12 mouse cellular contexts compared by ENCODE assay signal in genomic region chr11:108364945-108365589, GRCm38 (mm10). TPM values are rescaled to one million over a fixed set of nuclear protein-coding genes. Genes with fewer than 3 reads are reported as not detected.
DNase-seq lines count a peak whose midpoint lies in the region; ATAC-seq and TF ChIP-seq lines count a peak whose summit lies in the region.
"Had no signal": no experiment of that assay in that cellular context is flagged by ENCODE, and none has a peak within 500 bp of the region (broad histone marks: within the 10 kb centered on the region; RNA-seq: fewer than 3 reads in every experiment).

No protein-coding gene starts in this region.

- no peaks in the 10 kb centered on the region for H3K36me3 ChIP-seq in heart, postnatal 0 days (replicated peaks; ENCODE audit: control insufficient read depth, insufficient read depth, low read length)
- H3K36me3 ChIP-seq: neural tube, embryonic 13.5 days had no signal

- no peaks in the 10 kb centered on the region for H3K27me3 ChIP-seq in heart, postnatal 0 days (ENCODE audit: control insufficient read depth, insufficient read depth, low read length)
- H3K27me3 ChIP-seq: neural tube, embryonic 13.5 days had no signal

- ATAC-seq in heart, postnatal 0 days (ENCODE audit: insufficient read depth, low read depth) = peak; percentile 55; the same call in 1 of the 2 replicates
- no peak for ATAC-seq in inflammation-experienced regulatory T-cells, adult 6 months

- H3K27ac ChIP-seq in heart, postnatal 0 days (ENCODE audit: low read depth) = no peak overlapping the region
- H3K27ac ChIP-seq: liver, embryonic 14.5 days; neural tube, embryonic 13.5 days had no signal

- no peak for TF ChIP-seq EP300 in heart, postnatal 0 days (IDR thresholded peaks at IDR 0.05; ENCODE audit: low read depth)

- no peak overlapping the region for H3K4me2 ChIP-seq in heart, postnatal 0 days (ENCODE audit: low read depth, low read length)
- H3K4me2 ChIP-seq: neural tube, embryonic 13.5 days had no signal

- no peaks in the 10 kb centered on the region for H3K9me3 ChIP-seq in heart, postnatal 0 days (replicated peaks; ENCODE audit: control insufficient read depth, low read length)
- H3K9me3 ChIP-seq: neural tube, embryonic 13.5 days had no signal

- no peak for DNase-seq in heart, postnatal 0 days (ENCODE audit: low spot score)
- no peak for DNase-seq in heart, adult 8-10 months (ENCODE audit: low spot score)
- DNase-seq in urinary bladder, adult 18-20 months (ENCODE audit: low spot score in 2 of 2) = peak; percentile 33 to 75
- DNase-seq in urinary bladder, adult 2 months (ENCODE audit: low spot score) = no peak
- peak; percentile 93 for DNase-seq in fibroblast of lung, adult 2 months (ENCODE audit: low read depth)
- DNase-seq in urinary bladder, postnatal 36 days (ENCODE audit: low spot score in 2 of 2) = peak; percentile 63 to 65
- DNase-seq in layer of hippocampus, adult 9-11 months = no peak
- DNase-seq: layer of hippocampus, postnatal 36 days had no signal

- H3K4me1 ChIP-seq in heart, postnatal 0 days (ENCODE audit: control insufficient read depth, insufficient read depth) = no peaks in the 10 kb centered on the region
- H3K4me1 ChIP-seq: neural tube, embryonic 13.5 days had no signal

- H3K4me3 ChIP-seq in heart, postnatal 0 days (ENCODE audit: low read depth, low read length) = no peak overlapping the region
- H3K4me3 ChIP-seq: neural tube, embryonic 13.5 days had no signal

- 39% methylated on average over 7 of the region's 7 CpGs for WGBS in heart, postnatal 0 days

- no peak for TF ChIP-seq CTCF in heart, postnatal 0 days (IDR thresholded peaks at IDR 0.05; ENCODE audit: low read depth)

- no peak overlapping the region for H3K9ac ChIP-seq in heart, postnatal 0 days (replicated peaks; ENCODE audit: low read depth, low read length)
- H3K9ac ChIP-seq: liver, embryonic 14.5 days; neural tube, embryonic 13.5 days had no signal

RNA-seq across cellular contexts. Expression of gene Prkca, which starts 21.3 kb away (rescaled TPM):
- 11.2 and 28.8 TPM in 2 replicates for total RNA-seq in heart, postnatal 0 days (2014; rRNA removed; ENCODE audit: low replicate concordance)
- polyA plus RNA-seq in heart, postnatal 0 days (2015; fragmentation: Nextera tagmentation; extraction: Ambion mirVana) = 7.0 and 7.9 TPM in 2 replicates
- total RNA-seq in heart, adult 8-10 months (2022) = 10 to 100 TPM; 28.2 to 38.1 (median 33.4) TPM
- 16.4 and 20.6 TPM in 2 replicates for polyA plus RNA-seq in urinary bladder, adult 2 months (2012; rRNA removed)
- 10 to 100 TPM; 16.4 to 20.1 (median 16.8) TPM for polyA plus RNA-seq in inflammation-experienced regulatory T-cells, adult 6 months (2017; shearing (Covaris generic))

RNA-seq across cellular contexts. Expression of gene Apoh, which starts 21.9 kb away (rescaled TPM):
- total RNA-seq in heart, postnatal 0 days (2014; rRNA removed; ENCODE audit: low replicate concordance) = 0.19 TPM in 1 of 2 replicates, not detected in the other
- 0.12 and 0.87 TPM in 2 replicates for polyA plus RNA-seq in heart, postnatal 0 days (2015; fragmentation: Nextera tagmentation; extraction: Ambion mirVana)
- not detected for total RNA-seq in heart, adult 8-10 months (2022)
- 0.17 and 0.62 TPM in 2 replicates for polyA plus RNA-seq in urinary bladder, adult 2 months (2012; rRNA removed)
- not detected for polyA plus RNA-seq in inflammation-experienced regulatory T-cells, adult 6 months (2017; shearing (Covaris generic))
- total RNA-seq: ES-E14 had no signal

RNA-seq across cellular contexts. Expression of gene Cep112, which starts 59.9 kb away (rescaled TPM):
- 0.46 and 1.2 TPM in 2 replicates for total RNA-seq in heart, postnatal 0 days (2014; rRNA removed; ENCODE audit: low replicate concordance)
- polyA plus RNA-seq in heart, postnatal 0 days (2015; fragmentation: Nextera tagmentation; extraction: Ambion mirVana) = 5.0 and 5.8 TPM in 2 replicates
- total RNA-seq in heart, adult 8-10 months (2022) = 10 to 100 TPM in 3 of 4 experiments, 1 to 10 TPM in 1; 9.3 to 12.4 (median 11.4) TPM
- 2.9 and 4.0 TPM in 2 replicates for polyA plus RNA-seq in urinary bladder, adult 2 months (2012; rRNA removed)
- 1 to 10 TPM in 2 of 3 experiments, under 1 TPM in 1; 0.62 to 1.8 (median 1.0) TPM for polyA plus RNA-seq in inflammation-experienced regulatory T-cells, adult 6 months (2017; shearing (Covaris generic))

Comparison
In these comparisons a context has a peak if more than half of its experiments do, and no peak if none do; other contexts are left out.
1. DNase-seq: peak in urinary bladder, adult 18-20 months (2 of 2), fibroblast of lung, adult 2 months (single experiment) and urinary bladder, postnatal 36 days (2 of 2); none in heart, postnatal 0 days (single experiment), heart, adult 8-10 months (single experiment), urinary bladder, adult 2 months (single experiment) and layer of hippocampus, adult 9-11 months (single experiment).